Mouse (Mus musculus) midbrain, embryonic 11.5 days (tissue): ENCODE data around the gene Gabrg3. TPM values are rescaled to one million over a fixed set of nuclear protein-coding genes. Genes with fewer than 3 reads are reported as not detected.

Source experiments
- ATAC-seq: fragments of 200-750 bp; cut with Nextera tagmentation; 2 replicates; pipeline ENCODE4 v1.8.0; 2017; ENCODE audit warnings: moderate TSS enrichment, moderate library complexity; ENCODE audit not compliant: low FRiP score
- DNase-seq: peaks from one replicate; pipeline ENCODE4 v3.0.0; 2015; ENCODE audit warnings: low spot score; ENCODE audit errors: missing footprints
- H3K27ac ChIP-seq: fragments of 300-500 bp; sonication (generic); 2 replicates; pipeline ENCODE4 v1.5.1; 2014; ENCODE audit warnings: low read depth, low read length
- H3K27me3 ChIP-seq: fragments of 300-500 bp; sonication (generic); 2 replicates; pipeline ENCODE4 v1.6.1; 2014; ENCODE audit warnings: mild to moderate bottlenecking, low read length, moderate library complexity, mixed read lengths; ENCODE audit not compliant: control insufficient read depth, insufficient read depth
- H3K36me3 ChIP-seq: fragments of 300-500 bp; sonication (generic); 2 replicates; pipeline ENCODE4 v1.6.1; 2014; ENCODE audit warnings: mild to moderate bottlenecking, low read length, moderate library complexity, mixed read lengths; ENCODE audit not compliant: control insufficient read depth, insufficient read depth
- H3K4me1 ChIP-seq: fragments of 300-500 bp; sonication (generic); 2 replicates; pipeline ENCODE4 v1.6.1; 2014; ENCODE audit warnings: low read length; ENCODE audit not compliant: control insufficient read depth, insufficient read depth
- H3K4me2 ChIP-seq: fragments of 300-500 bp; sonication (generic); 2 replicates; pipeline ENCODE4 v1.6.1; 2014; ENCODE audit warnings: mild to moderate bottlenecking, moderate library complexity
- H3K4me3 ChIP-seq: fragments of 300-500 bp; sonication (generic); 2 replicates; pipeline ENCODE4 v1.5.1; 2014; ENCODE audit warnings: low read depth, low read length
- H3K9ac ChIP-seq: fragments of 300-500 bp; sonication (generic); 2 replicates; pipeline ENCODE4 v1.6.1; 2014; ENCODE audit warnings: low read length
- H3K9me3 ChIP-seq: fragments of 300-500 bp; sonication (generic); 2 replicates; pipeline ENCODE4 v1.6.1; 2016; ENCODE audit warnings: low read length; ENCODE audit not compliant: control insufficient read depth
- WGBS: fragments of 180-500 bp; shearing (Covaris S2); extraction: QIAGEN DNeasy Blood & Tissue Kit; methylation state at CpG from one replicate; pipeline ENCODE4 v1.1.7; 2014; 5-methylcytosine and 5-hydroxymethylcytosine counted together
- polyA plus RNA-seq: library from polyadenylated mRNA; unstranded; fragments of >200 nt; fragmentation: Nextera tagmentation; extraction: Ambion mirVana; gene quantifications from 2 replicates; pipeline ENCODE4 v1.2.1, GENCODE M21; 2014

Gene Gabrg3
- polyA plus RNA-seq, 1 experiment from 2014 or later, result 0.31 TPM

GRCm38 (mm10) chr7:57050906-57051635 lies 335.9 kb downstream of the Gabrg3 start:
- Histone ChIP-seq H3K27ac (no peak overlapping the region), H3K4me1 (no peaks in the 10 kb centered on the region), H3K36me3 (no peaks in the 10 kb centered on the region), H3K9me3 (no peaks in the 10 kb centered on the region), H3K9ac (no peak overlapping the region), H3K4me3 (no peak overlapping the region), H3K4me2 (no peak overlapping the region), H3K27me3 (no peaks in the 10 kb centered on the region)
- DNase-seq (no peak), ATAC-seq (peak; percentile 35; the same call in 1 of the 2 replicates)
- 74% methylated on average over 1 of the region's 1 CpGs for WGBS

- H3K9me3 ChIP-seq, result no peaks in the 10 kb centered on the region
- H3K27ac ChIP-seq, result no peak overlapping the region
- DNase-seq (no peak), ATAC-seq (peak; percentile 76; the same call in 1 of the 2 replicates)
- H3K27me3 ChIP-seq, result no peaks in the 10 kb centered on the region
- H3K9ac ChIP-seq, result no peak overlapping the region
- WGBS, result 28% methylated on average over 2 of the region's 2 CpGs
- no peaks in the 10 kb centered on the region for H3K4me1 ChIP-seq
- H3K4me3 ChIP-seq, result no peak overlapping the region
- no peaks in the 10 kb centered on the region for H3K36me3 ChIP-seq
- no peak overlapping the region for H3K4me2 ChIP-seq
Measured at GRCm38 (mm10) chr7:57037861-57038421, 349.0 kb downstream of the Gabrg3 start.

- no peak for ATAC-seq
- no peak overlapping the region for H3K4me2 ChIP-seq
- H3K27me3 ChIP-seq, result no peaks in the 10 kb centered on the region
- DNase-seq, result no peak
- H3K27ac ChIP-seq, result no peak overlapping the region
- no peak overlapping the region for H3K4me3 ChIP-seq
- H3K9me3 ChIP-seq, result no peaks in the 10 kb centered on the region
- H3K36me3 ChIP-seq, result no peaks in the 10 kb centered on the region
- H3K4me1 ChIP-seq, result no peaks in the 10 kb centered on the region
- H3K9ac ChIP-seq, result no peak overlapping the region
- WGBS, result 87% methylated on average over 3 of the region's 3 CpGs
Measured at GRCm38 (mm10) chr7:57000585-57001261, 386.3 kb downstream of the Gabrg3 start.

DNA sequence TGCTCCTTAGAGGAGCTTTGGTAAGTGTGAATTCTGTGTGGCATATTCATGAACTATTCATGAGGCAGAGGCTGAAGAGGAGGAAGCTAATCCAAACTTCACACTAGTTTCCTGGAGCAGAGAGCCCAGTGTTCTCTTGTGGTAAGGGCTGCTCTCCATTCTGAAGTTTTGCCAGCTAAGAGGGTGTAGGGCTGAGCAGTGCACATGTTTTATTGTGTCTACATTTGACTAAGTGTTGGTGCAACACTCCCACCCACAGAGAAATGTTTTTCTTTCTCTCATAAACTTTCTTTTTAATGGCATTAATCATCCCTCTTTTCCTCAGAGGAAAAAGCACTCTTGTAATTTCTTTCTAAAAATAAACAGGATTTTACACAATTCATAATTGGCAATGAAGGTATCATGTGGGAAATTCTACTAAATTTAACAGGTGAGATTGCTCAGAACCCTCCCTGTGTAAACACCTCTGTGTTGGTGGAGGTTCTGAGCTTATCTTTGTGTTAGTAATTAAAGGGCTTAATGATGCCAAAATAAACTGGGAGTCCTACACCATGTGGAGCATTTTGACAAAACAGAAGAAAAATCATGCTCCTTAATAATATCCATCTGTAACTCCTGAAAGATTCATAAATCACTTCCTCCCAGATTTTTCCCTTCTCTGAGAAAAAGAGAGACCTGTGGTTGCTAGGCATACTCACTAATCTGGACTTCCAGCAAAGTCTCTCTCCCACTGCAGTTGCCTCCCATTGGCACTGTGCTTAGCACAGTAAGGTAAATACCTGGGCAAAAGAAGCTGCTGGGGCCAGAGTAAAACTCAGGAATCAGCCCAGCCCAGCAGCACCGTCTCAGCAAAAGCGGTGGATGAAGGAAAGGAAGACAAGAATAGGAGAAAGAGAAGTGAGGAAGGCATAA lies 389.0 kb downstream of the Gabrg3 start:
- no peak overlapping the region for H3K4me3 ChIP-seq
- H3K4me1 ChIP-seq, result no peaks in the 10 kb centered on the region
- ATAC-seq (no peak), DNase-seq (no peak)
- no peaks in the 10 kb centered on the region for H3K27me3 ChIP-seq
- no peaks in the 10 kb centered on the region for H3K9me3 ChIP-seq
- 93% methylated on average over 2 of the region's 2 CpGs for WGBS
- H3K27ac ChIP-seq, result no peak overlapping the region
- no peak overlapping the region for H3K4me2 ChIP-seq
- no peak overlapping the region for H3K9ac ChIP-seq
- no peaks in the 10 kb centered on the region for H3K36me3 ChIP-seq

GRCm38 (mm10) chr7:56946398-56946797 lies 440.6 kb downstream of the Gabrg3 start:
- H3K9ac ChIP-seq, result no peak overlapping the region
- H3K27me3 ChIP-seq, result no peaks in the 10 kb centered on the region
- H3K4me2 ChIP-seq, result no peak overlapping the region
- no peak overlapping the region for H3K27ac ChIP-seq
- WGBS, result 100% methylated on average over 1 of the region's 2 CpGs
- H3K4me3 ChIP-seq, result no peak overlapping the region
- DNase-seq (no peak), ATAC-seq (no peak)
- H3K4me1 ChIP-seq, result no peaks in the 10 kb centered on the region
- H3K36me3 ChIP-seq, result no peaks in the 10 kb centered on the region
- H3K9me3 ChIP-seq, result no peaks in the 10 kb centered on the region

DNA sequence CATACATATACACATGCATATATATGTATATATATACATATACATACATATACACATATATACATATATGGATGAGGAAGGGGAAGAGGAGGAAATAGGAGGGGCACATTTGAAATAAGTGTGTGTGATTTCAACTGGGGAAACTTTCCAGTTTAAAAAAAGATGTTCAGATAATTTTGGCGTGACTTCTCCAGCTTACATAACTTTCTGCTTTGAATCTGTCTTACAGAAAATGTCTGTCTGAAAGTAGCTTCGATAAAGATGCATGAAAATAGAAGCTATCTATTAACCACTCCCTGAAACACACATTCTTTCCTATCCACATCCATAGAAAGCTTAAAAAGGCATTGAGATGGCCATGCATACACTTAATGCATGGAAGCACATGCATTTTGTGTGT lies 445.4 kb downstream of the Gabrg3 start:
- 82% methylated on average over 2 of the region's 2 CpGs for WGBS
- Histone ChIP-seq H3K4me1 (no peaks in the 10 kb centered on the region), H3K4me2 (no peak overlapping the region), H3K27ac (no peak overlapping the region), H3K27me3 (no peaks in the 10 kb centered on the region), H3K9me3 (no peaks in the 10 kb centered on the region), H3K36me3 (no peaks in the 10 kb centered on the region), H3K4me3 (no peak overlapping the region), H3K9ac (no peak overlapping the region)
- DNase-seq, result no peak
- ATAC-seq, result no peak

GRCm38 (mm10) chr7:56938020-56938419 lies 449.0 kb downstream of the Gabrg3 start:
- no peaks in the 10 kb centered on the region for H3K27me3 ChIP-seq
- ATAC-seq (no peak), DNase-seq (no peak)
- H3K4me2 ChIP-seq, result no peak overlapping the region
- 79% methylated on average over 5 of the region's 5 CpGs for WGBS
- H3K36me3 ChIP-seq, result no peaks in the 10 kb centered on the region
- H3K9ac ChIP-seq, result no peak overlapping the region
- H3K9me3 ChIP-seq, result no peaks in the 10 kb centered on the region
- H3K4me3 ChIP-seq, result no peak overlapping the region
- H3K27ac ChIP-seq, result no peak overlapping the region
- no peaks in the 10 kb centered on the region for H3K4me1 ChIP-seq

DNA sequence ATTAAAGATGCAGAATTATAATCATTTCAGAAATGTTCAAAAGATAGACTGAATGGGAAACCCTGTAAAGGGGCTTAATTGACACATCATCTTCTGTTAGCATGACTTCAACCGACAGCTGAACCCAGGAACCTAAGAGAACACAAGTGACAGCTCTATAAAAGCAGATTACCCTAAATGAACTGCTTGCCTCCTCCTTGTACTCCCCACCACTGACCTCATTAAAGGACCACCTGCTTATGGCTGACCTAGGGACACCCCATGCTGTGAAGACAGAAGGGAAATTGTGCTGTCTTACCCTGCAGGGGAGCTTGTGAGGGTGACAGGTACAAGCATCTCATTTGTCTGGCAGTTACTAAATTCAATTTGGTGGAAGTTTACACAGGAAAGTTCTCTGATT lies 467.5 kb downstream of the Gabrg3 start:
- H3K4me3 ChIP-seq, result no peak overlapping the region
- no peaks in the 10 kb centered on the region for H3K9me3 ChIP-seq
- H3K36me3 ChIP-seq, result no peaks in the 10 kb centered on the region
- ATAC-seq (peak; percentile 62), DNase-seq (no peak)
- no peaks in the 10 kb centered on the region for H3K27me3 ChIP-seq
- H3K27ac ChIP-seq, result no peak overlapping the region
- WGBS, result 55% methylated on average over 1 of the region's 1 CpGs
- H3K4me1 ChIP-seq, result no peaks in the 10 kb centered on the region
- no peak overlapping the region for H3K9ac ChIP-seq
- no peak overlapping the region for H3K4me2 ChIP-seq
